Mouse (Mus musculus): ENCODE data around the gene Slc24a3. TPM values are rescaled to one million over a fixed set of nuclear protein-coding genes. Genes with fewer than 3 reads are reported as not detected.
A peak's percentile ranks its signal among the peaks of the same experiment; 100 is the strongest.

Slc24a3 gene
- total RNA-seq, 2 experiments from 2014 or later: 184 to 186 TPM

DNA sequence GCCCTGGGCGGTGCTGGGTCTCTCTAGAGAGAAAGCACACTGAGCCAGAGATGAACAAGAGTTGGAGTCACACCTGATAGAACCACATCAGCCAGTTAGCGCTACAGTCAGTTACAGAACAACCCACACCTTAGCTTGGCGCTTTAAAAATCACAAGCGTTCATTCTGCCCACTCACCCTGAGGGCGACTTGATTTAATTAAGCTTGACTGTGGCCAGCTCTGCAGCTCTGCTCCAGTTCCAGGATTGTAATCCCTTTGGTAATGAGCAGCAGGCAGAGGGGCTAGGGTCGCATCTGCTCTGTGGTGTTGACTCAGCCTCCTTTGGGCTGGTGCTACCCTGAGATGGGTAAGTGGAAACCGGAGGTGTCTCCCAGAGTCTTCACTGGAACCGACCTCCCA is 446.2 kb downstream of the Slc24a3 start:
- DNase-seq (ENCODE audit: low spot score in 2 of 2): no peak

DNA sequence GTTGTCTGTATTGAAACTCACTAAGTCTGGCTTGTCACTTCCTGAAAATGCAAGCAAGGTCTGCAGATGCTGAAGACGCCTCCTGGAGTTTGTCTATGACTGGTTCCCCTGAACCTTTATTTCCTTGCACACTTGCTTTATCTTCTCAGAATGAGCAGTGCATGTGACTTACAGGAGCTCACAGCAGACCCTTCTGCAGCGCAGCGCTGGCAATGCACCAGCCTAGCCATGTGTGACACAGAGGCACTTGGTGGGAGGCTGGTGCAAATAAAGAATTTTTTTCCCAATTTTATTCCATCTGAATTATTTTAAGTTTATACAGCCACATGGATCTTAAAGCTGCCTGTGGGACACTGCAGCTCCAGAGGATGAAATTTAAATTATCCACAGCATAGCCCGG is 452.1 kb downstream of the Slc24a3 start:
- peak in 1 of 2 experiments; percentile 50 for DNase-seq (ENCODE audit: low spot score in 2 of 2)

DNA sequence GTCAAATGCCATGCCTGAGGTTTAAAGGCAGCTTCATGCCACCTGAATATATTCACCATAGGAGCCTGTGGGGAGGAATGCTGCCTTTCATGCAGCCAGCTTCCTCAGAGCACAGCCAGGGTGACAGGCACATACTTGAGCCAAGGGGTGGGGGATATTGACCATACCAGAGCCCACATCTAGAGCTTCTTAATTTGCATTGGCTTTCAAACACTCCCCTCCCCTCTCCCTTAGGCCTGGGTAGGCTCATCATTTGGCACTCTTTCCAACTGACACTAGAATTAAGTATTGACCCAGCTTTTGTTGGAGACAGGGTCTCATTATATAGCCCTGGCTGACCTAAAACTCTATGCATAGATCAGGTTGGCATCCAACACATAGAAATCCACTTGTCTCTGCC is 453.2 kb downstream of the Slc24a3 start:
- DNase-seq (ENCODE audit: low spot score in 2 of 2): no peak

DNA sequence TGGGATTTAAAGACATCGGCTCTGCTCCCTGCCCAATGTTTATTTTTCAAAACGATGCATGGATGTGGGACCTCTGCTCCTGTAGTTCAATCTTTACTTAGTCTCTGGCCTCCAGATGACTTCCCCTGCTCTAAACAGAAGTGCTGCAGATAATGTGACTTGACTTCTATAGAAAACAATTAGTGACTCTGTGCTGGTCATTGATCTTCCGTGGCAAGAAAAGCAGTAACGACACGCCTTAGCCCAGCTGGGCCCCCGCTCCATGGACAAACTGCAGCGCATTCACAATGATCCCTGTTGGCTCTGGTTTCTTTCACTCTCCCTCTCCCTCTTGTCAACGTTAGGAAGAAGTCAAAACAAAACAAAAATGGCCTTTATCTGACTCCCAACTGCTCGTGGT is 453.6 kb downstream of the Slc24a3 start:
- DNase-seq (ENCODE audit: low spot score in 2 of 2): no peak

DNA sequence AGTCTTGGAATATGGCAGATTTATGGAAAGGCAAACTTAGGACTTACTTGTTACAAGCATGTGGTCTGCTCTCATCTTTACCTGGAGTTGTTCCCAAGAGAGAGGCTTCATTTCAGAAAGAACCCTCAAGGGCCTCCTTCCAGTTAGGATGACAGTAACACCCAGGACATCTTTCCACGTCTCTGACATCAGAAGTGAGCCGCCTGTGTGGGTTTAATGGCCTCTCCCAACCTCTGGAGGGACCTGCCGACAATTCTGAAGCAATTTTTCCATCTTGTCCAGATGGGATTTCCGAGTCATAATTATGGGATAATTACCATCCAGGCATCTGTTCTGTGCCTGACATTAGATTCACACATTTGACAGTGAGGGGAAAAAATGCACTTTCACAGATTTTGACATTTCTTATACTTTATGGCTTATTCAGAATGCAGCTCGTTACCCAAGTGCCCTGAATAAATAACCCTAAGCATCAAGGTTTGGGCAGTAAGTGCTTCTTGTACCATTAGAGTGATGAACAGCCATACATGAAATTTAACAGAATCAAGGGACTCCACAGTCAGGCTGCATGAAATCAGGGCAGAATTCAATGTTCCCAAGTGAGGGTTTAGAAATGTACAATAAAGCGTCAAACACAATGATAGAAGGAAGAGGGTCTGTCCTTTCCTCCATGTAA is 463.7 kb downstream of the Slc24a3 start:
- DNase-seq (ENCODE audit: low spot score in 2 of 2): no peak

DNA sequence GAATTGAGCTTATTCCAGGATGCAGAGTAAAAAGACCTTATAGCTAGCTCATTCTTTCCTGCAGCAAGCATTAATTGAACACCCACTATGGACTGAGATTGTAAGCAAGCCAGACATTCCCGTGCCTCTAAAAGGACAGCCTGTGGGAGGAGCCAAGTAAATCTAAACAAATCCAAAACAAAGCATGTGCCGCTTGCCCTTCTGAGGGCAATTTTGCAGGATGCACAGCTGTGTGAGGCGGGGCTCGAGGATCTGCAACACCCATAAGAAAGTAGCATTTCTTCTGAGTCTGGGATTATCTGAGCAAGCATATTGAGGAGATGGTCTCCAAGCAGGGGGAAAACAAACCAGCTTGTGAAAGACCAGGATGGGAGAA is 464.2 kb downstream of the Slc24a3 start:
- DNase-seq (ENCODE audit: low spot score in 2 of 2): no peak

DNA sequence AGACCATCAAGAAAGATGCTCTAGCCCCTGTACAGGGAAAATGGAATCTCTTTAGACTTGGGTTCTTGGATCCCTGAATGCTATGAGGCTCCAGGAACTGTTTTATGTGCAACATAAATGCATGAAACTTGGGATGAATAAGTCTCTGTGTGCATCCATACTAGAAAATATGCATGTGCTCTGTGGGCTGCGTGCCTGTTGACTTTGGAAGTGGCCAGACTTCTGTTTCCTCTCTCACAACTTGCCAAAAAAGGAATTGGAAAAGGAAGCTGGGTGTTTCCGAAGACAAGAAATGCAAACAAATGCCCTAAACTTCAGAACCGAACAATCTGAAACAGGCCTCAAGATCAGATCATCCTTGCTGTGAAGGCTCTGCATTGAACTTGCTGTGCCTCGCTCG is 466.3 kb downstream of the Slc24a3 start:
- DNase-seq (ENCODE audit: low spot score in 2 of 2): no peak

DNA sequence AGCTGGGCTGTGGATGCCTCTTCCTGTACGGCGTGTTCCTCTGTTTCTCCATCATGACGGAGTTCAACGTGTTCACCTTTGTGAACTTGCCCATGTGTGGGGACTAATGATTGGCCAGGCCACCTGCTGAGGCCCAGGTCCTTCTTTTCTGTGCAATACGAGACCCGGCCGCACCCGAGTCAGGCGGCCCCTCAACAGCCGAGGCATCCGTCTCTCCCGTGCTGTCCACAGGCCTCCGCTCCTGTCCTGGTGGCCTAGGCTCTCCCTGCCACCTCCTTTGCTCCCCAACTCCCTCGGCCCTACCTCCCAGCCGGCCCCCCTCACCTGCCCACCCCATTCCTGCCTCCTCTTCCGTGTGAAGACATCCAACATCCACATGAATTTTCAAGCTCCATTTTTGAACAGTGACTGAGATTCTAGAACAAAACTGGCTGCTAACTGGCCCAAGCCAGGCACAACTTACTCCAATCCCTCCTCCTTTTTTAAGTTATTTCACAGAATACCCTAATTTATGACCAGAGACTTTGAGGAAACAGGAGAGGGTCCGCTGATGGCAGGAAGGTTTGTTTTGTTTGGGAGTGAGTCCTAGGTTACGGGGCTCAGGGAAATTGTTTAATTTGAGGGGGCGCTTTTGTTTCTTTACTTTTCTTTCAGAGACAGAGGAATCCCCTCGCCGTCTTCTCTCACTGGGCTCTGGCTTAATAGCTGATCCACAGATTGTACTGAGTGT is 472.9 kb downstream of the Slc24a3 start:
- DNase-seq (ENCODE audit: low spot score in 2 of 2): no peak

DNA sequence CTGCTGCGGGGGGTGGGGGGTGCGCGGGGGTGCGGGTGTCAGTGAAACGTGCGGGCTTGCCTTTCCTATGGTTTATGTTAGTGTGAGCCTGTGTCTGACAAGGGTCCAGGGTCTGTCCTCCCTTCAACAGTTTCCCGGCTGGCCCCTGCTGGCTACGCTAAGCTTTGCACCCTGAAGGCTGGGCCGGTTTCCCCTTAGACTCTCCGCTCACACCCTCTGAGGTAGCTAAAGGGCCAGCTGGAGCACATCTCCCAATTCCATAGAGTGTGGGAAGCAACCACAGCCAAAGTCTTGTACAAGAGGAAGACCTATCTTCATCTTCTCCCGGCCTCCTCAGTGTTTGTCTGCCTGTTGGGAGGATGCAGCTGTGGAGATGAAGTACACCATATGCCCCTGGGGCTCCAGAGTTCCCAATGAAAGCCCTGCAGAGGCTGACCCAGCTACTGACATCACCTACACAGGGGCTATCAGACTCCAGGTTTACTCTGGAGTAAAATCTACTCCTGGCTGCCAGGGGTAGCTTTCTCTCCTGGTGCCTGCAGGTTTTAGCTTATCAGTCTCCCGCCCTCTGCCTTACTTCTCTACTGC is 487.9 kb downstream of the Slc24a3 start:
- no peak for DNase-seq (ENCODE audit: low spot score in 2 of 2)

DNA sequence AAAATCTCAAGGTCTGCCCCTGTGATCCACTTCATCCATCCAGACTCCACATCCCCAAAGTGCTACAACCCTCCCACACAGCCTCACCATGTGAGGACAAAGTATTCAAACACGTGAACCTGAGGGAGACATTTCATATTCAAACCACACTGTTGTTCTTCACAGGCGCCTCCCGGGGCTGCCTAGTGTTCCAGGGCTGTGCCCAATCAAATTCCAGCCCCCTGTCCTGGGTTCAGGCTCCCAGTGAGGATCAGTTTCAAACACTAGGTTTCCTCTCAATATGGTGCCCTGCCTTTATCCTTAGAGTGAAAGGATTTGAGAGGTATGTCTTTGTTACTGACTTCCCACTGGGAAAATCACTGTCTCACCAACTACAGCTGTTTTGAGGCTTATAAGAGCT is 488.6 kb downstream of the Slc24a3 start:
- no peak for DNase-seq (ENCODE audit: low spot score in 2 of 2)

DNA sequence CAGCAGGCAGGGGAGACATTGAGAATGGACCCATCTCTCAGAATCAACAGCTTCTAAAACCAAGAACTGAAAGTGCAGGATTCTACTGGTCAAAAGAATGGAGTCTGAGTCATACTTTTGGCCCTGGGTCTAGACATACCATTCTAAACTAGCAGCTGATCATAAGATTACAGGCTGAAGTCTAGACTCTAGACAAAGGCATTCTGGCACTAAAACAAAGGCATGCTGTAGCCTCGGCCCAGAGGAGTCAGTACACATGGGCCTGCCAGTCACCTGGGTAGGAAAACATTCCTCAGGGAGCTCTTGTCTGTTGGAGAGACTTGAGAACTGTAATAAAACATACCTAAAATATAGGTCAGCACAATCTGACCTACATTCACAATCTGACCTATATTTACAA is 489.2 kb downstream of the Slc24a3 start:
- no peak for DNase-seq (ENCODE audit: low spot score in 2 of 2)

DNA sequence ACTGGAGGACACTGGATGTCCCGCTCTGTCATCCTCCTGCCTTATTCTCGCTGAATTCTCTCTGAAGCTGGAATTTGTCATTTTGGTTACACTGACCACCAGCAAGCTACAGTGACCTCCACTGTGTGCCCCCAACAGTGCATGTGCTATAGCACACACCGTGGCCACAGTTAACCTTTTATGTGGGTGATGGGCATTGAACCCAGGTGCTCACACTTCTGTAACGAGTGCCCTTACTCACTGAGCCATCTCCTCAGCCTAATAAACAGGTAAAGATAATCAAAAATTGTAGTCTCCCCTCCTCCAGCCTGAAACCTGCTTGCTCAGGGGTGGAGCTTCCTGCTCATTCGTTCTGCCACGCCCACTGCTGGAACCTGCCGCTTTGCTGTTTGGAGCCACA is 493.7 kb downstream of the Slc24a3 start:
- no peak for DNase-seq (ENCODE audit: low spot score in 2 of 2)

DNA sequence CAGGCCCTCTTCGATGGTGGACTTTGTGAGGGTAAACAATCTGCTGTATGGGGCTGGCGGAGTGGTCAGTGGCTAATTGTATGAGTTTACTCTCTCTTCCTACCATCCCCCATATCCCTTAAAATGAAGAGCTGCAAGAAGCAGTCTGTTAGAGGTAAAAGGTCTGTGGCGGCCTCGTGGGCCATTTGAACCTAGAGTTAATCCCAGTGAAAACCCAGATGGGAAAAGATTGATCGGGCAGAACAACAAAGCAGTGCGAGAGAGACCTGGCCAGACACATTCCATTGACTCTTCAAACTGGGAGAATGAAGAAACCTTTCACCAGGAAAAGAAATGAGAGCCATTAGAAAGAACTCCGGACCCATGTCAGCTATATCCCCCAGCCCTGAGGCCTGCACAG is 496.3 kb downstream of the Slc24a3 start:
- DNase-seq (ENCODE audit: low spot score in 2 of 2): no peak

DNA sequence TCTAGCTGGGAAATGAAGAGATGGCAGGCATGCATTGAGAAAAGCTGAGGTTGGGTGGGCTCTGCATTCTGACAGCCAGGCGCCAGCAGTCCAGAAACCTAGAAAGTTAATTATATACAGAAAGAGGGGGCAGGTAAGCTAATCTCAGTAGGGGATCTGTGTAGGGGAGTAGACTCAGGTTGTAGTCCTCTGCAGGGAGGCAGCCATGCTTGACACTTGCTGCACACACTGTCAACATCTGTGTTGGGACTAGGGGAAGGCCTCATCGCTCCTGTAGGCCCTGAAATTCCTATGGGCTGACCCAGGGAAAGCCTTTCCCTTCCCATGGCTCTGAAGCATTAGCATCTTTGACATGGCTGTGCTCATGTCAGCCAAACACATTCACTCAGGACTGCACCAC is 496.8 kb downstream of the Slc24a3 start:
- no peak for DNase-seq (ENCODE audit: low spot score in 2 of 2)

DNA sequence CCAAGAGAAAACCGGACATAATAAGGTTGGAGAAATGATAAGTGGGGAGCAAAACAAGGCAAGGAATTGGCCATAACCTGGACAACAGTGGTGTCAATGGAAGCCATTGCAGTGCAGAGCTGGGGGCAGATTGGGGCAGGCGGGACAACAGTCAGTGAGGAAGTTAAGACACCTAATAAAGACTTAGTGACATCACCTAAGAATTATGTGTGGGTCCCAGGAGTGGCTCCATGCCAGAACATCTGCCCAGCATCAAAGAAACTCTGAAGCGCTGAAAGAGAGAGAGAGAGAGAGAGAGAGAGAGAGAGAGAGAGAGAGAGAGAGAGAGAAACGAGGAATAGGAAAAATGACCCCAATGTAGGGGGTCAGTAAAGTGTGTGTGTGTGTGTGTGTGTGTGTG is 500.6 kb downstream of the Slc24a3 start:
- no peak for DNase-seq (ENCODE audit: low spot score in 2 of 2)

DNA sequence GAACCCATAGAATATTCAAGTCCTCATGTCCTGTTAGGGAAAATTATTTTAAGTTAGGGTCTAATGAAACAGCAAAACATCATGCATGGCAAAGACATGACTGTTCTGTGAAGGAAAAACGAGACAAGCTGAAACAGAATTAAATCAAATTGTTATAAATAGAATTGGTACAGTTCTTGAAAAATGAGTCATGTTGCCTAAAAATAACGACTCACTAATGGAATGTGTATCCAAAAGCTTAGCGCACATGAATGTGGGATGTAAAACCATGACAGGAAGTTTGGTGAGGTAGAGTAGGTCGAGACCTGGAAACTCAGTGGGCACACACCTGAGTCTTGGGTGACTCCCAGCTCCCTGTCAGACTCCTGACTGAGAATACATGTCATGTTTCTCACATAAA is 502.6 kb downstream of the Slc24a3 start:
- DNase-seq (ENCODE audit: low spot score in 2 of 2): no peak

DNA sequence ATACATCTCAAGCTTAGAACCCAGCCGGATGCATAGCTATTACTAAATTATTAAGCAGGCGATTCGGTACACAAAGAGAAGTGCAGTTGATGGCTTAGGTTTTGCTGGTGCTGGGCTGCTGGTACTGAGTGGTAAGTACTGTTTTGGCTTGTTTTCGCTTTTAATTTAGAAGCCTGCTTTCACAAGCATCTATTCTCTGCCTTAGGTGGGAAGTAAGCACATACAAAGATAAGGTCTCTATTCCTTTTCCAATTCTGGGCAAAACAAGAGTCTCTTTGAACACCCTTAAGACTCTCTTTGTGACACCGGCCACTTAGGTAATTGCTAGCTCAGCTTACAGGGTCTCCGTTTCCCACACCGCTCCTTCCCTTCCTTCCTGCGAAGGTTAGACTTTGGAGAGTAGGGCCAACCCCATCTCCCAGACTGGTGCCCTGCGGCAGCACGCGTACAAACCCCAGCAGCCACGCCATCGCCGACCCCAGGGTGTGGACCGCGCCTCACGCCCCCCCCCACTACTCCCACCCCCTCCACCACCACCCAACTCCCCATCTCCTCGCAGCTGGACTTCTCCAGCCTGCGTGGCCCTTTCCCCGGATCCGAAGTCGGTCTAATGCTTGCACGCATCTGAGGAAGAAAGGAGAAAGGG is 507.1 kb downstream of the Slc24a3 start:
- no peak for DNase-seq (ENCODE audit: low spot score in 2 of 2)

DNA sequence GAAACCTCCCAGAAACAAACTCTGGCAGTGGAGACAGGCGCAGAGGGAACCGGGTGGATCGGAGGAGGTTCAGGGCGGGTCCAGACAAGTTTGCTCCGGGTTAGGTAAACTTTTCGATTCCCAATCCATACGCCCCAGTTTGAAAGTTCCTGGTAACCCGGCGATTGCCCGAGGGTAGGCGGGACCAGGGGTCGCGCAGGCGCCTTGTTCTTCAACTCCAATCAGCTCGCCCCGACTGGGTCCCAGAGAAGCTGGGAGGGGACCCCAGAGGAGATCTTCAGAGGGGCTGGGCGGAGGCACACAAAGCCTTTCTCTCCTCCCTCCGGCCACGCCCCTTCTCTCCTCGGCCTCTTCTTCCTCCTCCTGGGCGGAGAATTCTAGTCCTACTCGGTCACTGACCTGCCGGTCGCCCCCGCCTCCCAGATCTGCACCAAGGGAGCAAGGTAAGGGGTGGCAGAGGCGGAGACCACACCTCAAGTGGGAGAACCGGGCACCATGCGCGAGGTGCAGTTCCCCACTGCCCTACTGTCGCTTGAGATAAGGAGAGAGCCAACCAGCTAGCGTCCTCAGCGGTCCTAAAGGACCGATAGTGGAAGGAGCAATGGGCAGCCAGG is 507.7 kb downstream of the Slc24a3 start, which contains the start of gene Rin2:
Gene Rin2 (plus strand): TSS at position 74 of the 614 bp plus-strand sequence.
- peak in 1 of 2 experiments; percentile 16 for DNase-seq (ENCODE audit: low spot score in 2 of 2)

DNA sequence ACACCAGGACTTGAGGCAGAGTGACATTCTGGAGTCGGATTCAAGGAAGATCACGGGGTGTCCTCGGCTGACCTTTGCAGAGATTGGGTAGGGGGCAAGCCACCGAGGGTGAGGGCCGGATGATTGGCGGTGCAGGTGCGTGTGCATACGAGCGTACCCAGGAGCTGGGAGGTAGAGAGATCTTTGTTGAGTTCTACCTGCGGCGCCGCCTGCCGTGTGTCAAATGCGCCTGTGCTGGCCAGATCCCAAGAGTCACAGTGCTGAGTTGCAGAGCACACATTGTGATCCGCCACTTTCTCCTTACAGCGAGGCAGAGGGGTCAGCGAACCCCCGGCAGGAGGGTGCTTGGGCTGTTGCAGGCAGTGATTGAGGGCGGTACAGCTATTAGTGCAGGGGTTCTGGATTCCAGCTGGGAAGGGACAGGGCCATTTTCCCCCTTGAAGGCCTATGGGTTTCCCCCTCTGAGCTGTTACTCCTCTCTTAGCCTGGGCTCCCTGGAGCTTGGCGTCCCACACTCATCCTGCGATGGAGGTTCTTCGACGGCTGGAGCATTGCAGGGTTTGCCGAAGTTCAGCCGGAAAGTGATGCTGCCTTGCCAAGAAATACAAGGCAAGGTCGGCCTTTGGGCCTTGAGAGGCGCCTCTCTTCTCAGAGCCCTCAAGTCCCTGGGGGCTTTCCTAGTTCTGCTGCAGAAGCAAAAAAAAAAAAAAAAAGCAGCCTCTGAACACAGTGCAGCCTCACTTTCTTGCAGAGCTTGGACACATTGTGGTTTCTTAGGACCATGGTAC is 508.4 kb downstream of the Slc24a3 start:
- no peak for DNase-seq (ENCODE audit: low spot score in 2 of 2)

DNA sequence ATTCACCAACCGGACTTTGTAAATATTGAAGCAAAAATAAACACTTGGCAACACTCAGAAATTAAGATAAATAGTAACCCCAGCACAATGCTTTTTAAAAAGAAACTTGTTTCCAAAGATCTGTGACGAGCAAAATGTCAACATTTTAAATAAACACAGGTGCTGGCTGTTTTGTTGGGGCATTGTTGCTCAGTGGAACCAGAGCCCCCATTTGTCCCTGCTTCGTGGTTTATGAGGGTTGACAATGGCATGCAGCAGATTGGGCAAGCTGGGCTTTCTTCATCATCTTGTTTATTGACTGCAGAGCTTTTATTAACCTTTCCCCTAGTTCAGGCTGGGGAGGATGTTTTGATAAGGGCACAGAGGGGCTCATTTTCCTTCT is 509.0 kb downstream of the Slc24a3 start:
- DNase-seq (ENCODE audit: low spot score in 2 of 2): no peak

DNA sequence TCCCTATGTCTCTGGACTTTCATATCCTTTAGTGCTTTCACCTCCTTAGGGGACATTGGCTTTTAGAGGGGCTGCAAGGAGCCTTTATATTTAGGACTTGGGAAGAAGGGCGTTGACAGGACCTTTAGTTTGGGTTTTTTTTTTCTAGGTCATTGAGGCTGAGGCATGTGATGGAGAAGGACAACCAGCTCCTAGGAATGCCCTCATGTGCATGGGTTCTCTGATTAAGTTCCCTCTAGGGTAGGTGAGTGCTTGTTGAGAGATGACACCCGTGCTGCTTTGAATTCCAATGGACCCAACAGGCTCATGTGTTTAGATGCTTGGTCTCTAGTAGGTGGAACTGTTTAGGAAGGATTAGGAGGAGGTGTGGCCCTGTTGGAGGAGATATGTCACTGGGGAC is 509.4 kb downstream of the Slc24a3 start:
- DNase-seq (ENCODE audit: low spot score in 2 of 2): no peak
